Mouse (Mus musculus) natural killer cell, adult 2 months (primary cell): ENCODE data around the gene Cmtr1.

Experiments
- DNase-seq, 2 experiments: peaks; one replicate each; pipeline ENCODE4 v3.0.0; 2022; ENCODE audit warnings: low spot score in 2 of 2

Cmtr1 gene

GRCm38 (mm10) chr17:29669030-29669429 is 8.6 kb downstream of the Cmtr1 start:
- DNase-seq: no peak

GRCm38 (mm10) chr17:29669936-29670335 is 9.5 kb downstream of the Cmtr1 start:
- DNase-seq: no peak

DNA sequence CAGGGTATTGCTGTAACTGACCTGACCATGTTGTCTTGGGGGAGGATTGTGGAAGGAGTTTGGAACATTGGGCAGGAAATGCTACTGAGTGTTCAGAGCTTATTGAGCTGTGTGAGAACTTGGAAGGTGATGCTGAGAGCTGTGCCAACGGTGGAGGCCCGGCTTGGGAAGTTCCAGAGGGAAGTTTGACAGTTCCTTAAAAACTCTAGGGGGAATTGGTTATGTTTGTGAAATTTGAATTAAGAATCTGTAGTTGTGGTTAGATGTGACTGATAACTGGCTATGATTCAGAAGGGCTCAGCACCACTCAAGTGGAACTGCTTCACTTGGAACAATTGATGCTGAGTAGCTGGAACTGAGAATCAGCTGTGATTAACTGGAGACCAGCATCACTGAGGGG is 10.6 kb downstream of the Cmtr1 start:
- DNase-seq: no peak

DNA sequence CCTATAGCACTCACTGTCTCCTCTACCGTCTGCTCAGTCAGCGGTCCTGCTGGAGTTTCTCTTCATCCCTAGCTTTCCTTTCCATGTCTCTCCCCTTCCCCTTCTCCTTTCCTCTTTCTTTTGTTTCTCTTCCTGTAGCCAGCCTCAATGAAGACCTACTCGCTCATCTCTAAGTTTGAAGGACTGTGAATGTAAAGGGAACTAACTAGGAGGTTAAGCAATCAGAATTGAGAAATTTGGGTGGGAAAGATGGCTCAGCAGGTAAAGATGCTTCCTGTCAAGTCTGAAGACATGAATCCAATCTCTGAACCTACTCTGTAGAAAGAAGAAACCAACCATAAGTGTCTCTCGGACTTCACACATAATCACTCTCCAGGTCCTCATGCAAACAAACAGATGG is 12.9 kb downstream of the Cmtr1 start:
- no peak for DNase-seq

- no peak for DNase-seq
Observed at GRCm38 (mm10) chr17:29678526-29678925, 18.1 kb downstream of the Cmtr1 start.

GRCm38 (mm10) chr17:29679038-29679767 is 18.8 kb downstream of the Cmtr1 start:
- DNase-seq: no peak

- DNase-seq: no peak
Observed at GRCm38 (mm10) chr17:29680174-29680573, 19.8 kb downstream of the Cmtr1 start.

- no peak for DNase-seq
Observed at GRCm38 (mm10) chr17:29680921-29681320, 20.5 kb downstream of the Cmtr1 start.

- no peak for DNase-seq
Observed at GRCm38 (mm10) chr17:29681669-29682068, 21.3 kb downstream of the Cmtr1 start.

DNA sequence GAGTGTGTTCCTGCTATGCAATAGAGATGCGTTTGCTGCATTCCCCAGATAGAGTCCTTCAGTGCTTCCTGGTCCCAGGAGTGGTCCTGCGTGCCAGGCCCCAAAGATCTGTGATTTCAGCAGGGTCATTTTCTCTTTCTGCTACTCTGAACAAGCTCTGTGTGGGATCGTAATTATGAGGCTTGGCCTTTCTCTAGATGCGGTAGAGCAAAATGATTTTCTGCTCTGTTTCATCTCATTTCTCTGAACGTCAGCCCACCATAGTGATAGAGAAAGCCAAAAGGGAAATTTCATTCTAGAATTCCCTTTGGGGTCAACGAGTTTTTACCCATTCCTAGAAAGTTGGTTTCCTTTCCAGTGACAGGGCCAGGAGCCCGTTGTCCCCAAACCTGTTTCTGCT is 21.9 kb downstream of the Cmtr1 start:
- no peak for DNase-seq

DNA sequence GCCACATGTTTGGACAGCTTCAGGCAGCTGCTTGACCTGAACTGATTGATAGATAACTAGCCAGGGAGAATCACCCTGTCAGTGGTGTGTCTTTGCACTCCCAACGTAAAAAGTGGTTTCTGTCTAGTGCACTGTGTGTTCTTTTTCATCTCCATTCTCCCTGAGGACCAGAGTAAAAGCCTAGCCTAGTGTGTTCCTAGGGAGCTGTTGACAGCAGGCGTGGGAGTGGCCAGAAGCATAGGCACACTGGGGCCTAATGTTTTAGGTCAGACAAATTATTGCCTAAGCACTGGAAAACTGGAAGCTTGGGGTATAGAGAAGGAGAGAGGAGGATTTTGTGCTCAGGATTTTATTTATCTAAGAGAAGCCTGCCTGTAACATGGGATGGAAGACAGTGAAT is 22.7 kb downstream of the Cmtr1 start:
- no peak for DNase-seq

DNA sequence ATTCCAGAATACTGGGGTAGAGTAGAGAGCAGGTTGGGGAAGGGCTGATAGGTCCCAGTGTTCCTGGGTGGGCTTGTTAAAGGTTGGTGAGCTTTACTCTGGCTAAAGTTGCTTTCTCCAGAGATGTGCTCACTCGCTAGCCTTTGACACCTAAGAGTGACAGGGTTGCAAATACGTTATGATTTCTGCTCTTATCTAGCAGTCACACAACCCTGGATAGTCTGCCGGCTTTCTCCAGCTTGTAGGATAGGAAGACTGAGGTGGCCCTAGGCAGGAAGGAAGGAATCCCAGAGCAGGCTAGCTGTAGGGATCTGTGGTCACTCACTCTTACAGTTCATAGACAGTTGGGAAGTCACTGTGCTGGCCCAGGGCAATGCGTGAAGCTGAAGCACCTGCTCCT is 23.9 kb downstream of the Cmtr1 start:
- no peak for DNase-seq

DNA sequence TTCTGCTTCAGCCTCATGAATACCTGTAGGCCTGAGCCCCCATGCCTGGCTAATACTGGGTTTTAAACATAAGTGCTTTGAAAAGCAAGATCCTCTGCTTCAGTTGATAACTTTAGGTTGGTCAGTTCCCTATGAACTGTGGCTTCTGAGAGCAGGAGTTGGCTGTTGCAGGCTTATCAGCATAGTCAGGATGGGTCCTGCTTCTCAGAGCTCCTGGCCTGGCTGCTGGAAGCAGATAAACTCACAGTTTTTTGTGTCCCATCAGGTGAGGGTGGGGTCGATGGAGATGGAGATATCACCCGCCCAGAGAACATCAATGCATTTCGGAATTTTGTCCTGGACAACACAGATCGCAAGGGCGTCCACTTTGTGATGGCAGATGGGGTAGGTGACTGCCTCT is 26.4 kb downstream of the Cmtr1 start:
- DNase-seq: no peak

GRCm38 (mm10) chr17:29687373-29687772 is 27.0 kb downstream of the Cmtr1 start:
- DNase-seq: no peak

- no peak for DNase-seq
Observed at GRCm38 (mm10) chr17:29688610-29689009, 28.2 kb downstream of the Cmtr1 start.

DNA sequence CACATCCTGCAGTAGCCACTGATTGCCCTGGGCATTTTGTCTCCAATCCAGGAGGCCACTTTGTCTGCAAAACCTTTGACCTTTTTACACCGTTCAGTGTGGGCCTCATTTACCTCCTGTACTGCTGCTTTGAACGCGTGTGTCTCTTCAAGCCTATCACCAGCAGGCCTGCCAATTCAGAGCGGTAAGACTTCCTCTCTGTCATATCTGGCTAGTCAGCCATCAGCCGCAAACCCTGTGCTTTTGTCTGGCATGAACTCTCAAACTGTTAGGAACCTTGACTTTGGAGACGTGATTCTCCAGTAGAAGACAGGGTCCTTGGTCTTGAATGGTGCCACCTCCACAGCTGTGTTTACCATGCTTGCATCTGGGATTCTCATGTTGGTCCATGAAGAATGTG is 29.9 kb downstream of the Cmtr1 start:
- no peak for DNase-seq

DNA sequence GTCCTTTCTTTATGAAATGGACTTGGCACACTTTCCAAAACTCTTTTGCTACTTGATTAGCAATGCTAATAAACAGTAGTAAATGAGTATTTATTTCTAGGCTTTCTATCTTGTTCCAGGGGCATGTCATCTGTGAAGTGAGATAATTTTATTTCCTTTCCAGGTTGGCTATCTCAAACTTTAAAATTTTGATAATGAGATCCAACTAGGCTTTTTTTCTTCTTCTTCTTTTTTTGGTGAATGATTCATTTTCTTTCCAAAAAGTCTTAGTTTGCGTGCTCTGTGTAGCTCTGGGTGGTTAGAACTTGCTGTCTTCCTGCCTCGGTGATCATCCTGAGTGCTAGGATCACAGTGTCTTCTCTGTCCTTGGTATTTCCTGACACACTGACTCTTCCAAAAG is 32.4 kb downstream of the Cmtr1 start:
- DNase-seq: no peak

- no peak for DNase-seq
Observed at GRCm38 (mm10) chr17:29693571-29693970, 33.2 kb downstream of the Cmtr1 start.

DNA sequence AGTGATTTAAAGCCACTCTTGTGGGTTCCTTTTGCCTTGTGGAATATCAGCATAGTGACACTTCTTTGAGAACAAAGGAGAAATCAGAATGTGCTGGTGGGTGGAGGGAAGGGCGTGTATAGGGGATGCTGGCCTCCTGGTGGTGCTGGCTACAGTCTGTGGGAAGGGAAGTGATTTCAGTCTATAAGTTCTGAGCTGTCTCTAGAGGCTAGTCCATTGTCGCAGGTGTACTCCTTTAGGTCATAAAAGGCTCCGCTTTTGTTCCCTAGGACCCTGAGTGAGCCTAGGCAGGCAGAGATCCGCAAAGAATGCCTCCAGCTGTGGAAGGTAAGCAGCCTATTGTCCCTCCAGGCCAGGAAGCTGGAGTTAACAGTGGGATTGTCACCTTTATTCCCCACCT is 34.1 kb downstream of the Cmtr1 start:
- no peak for DNase-seq

DNA sequence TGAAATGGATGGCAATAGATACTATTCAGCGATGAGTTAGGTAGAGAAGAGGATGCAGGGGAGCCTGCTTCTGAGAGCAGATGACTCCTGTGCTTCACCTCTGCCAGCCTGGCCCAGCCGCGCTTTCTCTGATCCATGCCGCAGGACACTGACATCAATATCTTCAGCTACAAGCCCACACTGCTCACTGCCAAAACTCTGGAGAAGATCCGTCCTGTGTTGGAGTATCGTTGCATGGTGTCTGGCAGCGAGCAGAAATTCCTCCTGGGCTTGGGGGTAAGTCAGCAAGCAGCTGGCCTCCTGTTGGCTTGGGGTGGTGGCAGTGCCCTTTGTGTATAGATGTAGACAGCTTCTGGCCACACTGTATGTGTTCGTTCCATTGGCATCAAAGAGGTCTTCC is 36.5 kb downstream of the Cmtr1 start:
- no peak for DNase-seq

DNA sequence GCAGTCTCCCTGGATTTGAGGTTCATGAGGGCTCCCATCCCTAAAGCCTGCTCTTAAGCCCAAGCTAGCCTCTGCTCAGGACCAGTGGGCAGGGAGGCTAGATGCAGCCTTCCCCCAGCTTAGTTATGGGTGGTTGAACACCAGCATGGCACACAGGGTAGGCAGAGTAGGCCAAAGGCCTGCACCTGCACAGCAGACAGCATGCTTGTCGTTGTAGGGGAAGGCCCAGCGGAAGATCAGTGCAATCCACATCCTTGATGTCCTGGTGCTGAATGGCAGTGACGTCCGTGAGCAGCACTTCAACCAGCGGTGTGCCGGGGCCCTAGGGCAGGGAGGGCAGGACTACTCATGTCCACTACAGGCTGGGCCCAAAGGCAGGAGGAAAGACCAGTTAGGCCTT is 38.0 kb downstream of the Cmtr1 start:
- DNase-seq: no peak

GRCm38 (mm10) chr17:29700573-29700972 is 40.2 kb downstream of the Cmtr1 start:
- no peak for DNase-seq

GRCm38 (mm10) chr17:29702938-29703710 is 42.7 kb downstream of the Cmtr1 start:
- DNase-seq: no peak
